Mouse (Mus musculus) midbrain, embryonic 14.5 days (tissue): ENCODE measurements around the gene Srpk3. TPM values are rescaled to one million over a fixed set of nuclear protein-coding genes. Genes with fewer than 3 reads are reported as not detected.

Experiments used
- ATAC-seq: fragments of 200-750 bp; cut with Nextera tagmentation; 2 replicates; pipeline ENCODE4 v1.8.0; 2017; ENCODE audit warnings: moderate number of reproducible peaks, moderate library complexity; ENCODE audit not compliant: low FRiP score, low TSS enrichment
- DNase-seq: peaks from one replicate; pipeline ENCODE4 v3.0.0-alpha.2; 2015
- H3K27ac ChIP-seq: fragments of 300-500 bp; sonication (generic); replicated peaks from 2 replicates; pipeline ENCODE4 v1.5.1; 2014; ENCODE audit warnings: mild to moderate bottlenecking, low read depth, low read length, moderate library complexity
- H3K27me3 ChIP-seq: fragments of 300-500 bp; sonication (generic); 2 replicates; pipeline ENCODE4 v1.6.1; 2014; ENCODE audit warnings: low read length, control low read depth, mixed read lengths; ENCODE audit not compliant: control insufficient read depth, insufficient read depth
- H3K36me3 ChIP-seq: fragments of 300-500 bp; sonication (generic); 2 replicates; pipeline ENCODE4 v1.6.1; 2014; ENCODE audit warnings: low read length, control low read depth; ENCODE audit not compliant: control insufficient read depth, insufficient read depth
- H3K4me1 ChIP-seq: fragments of 300-500 bp; sonication (generic); 2 replicates; pipeline ENCODE4 v1.6.1; 2014; ENCODE audit warnings: mild to moderate bottlenecking, antibody characterized with exemption, low read length, control low read depth; ENCODE audit not compliant: control insufficient read depth, insufficient read depth
- H3K4me2 ChIP-seq: fragments of 300-500 bp; sonication (generic); 2 replicates; pipeline ENCODE4 v1.6.1; 2014; ENCODE audit warnings: mild to moderate bottlenecking, low read length, moderate library complexity
- H3K4me3 ChIP-seq: fragments of 300-500 bp; sonication (generic); replicated peaks from 2 replicates; pipeline ENCODE4 v1.5.1; 2014; ENCODE audit warnings: low read depth, low read length
- H3K9ac ChIP-seq: fragments of 300-500 bp; sonication (generic); replicated peaks from 2 replicates; pipeline ENCODE4 v1.6.1; 2014; ENCODE audit warnings: mild to moderate bottlenecking, low read length, moderate library complexity
- H3K9me3 ChIP-seq: fragments of 300-500 bp; sonication (generic); 2 replicates; pipeline ENCODE4 v1.6.1; 2016; ENCODE audit warnings: low read length, control low read depth, mixed read lengths; ENCODE audit not compliant: control insufficient read depth
- WGBS: fragments of 180-500 bp; shearing (Covaris S2); extraction: QIAGEN DNeasy Blood & Tissue Kit; methylation state at CpG from one replicate; pipeline ENCODE4 v1.1.7; 2014; 5-methylcytosine and 5-hydroxymethylcytosine counted together
- polyA plus RNA-seq: library from polyadenylated mRNA; unstranded; fragments of >200 nt; fragmentation: Nextera tagmentation; extraction: Ambion mirVana; gene quantifications from 2 replicates; pipeline ENCODE4 v1.2.1, GENCODE M21; 2014

Srpk3 gene
- polyA plus RNA-seq, 1 experiment from 2014 or later: 1.5 TPM

DNA sequence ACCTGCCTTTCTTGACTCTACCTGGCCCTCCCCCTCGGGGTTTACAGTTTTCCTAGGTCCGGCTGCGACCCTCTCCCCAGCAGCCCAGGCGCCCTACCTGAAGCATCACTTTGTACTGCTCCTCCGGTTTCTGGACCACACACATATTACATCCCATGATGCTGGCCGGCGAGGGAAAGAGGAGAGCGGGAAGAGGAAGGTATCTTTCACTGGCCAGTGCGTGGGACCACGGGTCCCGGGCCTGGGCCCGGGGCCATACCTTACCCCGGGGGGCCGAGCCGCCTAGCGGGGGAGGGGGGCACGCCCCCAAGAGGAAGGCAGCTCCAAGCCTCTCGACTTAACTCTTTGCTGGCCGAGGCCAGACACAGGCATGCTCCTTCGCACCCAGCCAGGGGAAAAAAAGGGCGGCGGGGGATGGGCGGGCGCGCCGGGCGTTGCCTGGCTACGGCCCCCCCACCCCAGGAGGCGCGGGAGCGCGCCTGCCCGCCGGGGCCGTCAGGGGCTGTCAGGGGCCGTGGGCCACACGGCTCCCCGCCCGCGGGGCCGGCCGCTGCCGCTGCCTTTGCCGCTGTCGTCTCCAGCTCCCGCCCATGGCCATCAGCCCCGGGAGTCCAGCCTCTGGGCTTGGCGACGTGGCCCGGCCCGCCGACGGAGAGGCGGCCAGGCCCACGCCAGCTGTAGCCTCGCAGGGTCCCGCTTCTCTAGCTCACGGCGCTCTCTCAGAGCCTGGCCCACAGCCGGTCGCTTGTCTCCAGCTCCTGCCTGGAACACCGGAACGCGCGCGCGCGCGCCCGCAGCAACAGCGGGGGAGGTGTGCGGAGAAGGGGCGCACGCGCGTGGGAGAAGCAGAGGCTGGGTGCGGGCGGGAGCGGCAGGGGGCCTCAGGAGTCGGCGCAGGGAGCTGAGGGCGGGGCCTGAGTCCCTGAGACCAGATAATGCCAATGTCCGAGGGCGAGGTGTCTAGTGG is 50.3 kb downstream of the Srpk3 start, which contains the start of gene Pdzd4:
Gene Pdzd4 (minus strand): TSS at position 785 of the 967 bp plus-strand sequence.
- peak within 1 kb of the TSS; percentile 91 for H3K27ac ChIP-seq
- H3K4me1 ChIP-seq: peaks cover 6% of the 10 kb centered on the region
- H3K9ac ChIP-seq: peak within 1 kb of the TSS; percentile 77
- H3K36me3 ChIP-seq: no peaks in the 10 kb centered on the region
- peak; percentile 89 for ATAC-seq
- DNase-seq: peak; percentile 90
- peak within 1 kb of the TSS; percentile 56 for H3K4me3 ChIP-seq
- H3K27me3 ChIP-seq: no peaks in the 10 kb centered on the region
- H3K4me2 ChIP-seq: peak within 1 kb of the TSS; percentile 65
- WGBS: 20% methylated on average over 72 of the region's 84 CpGs
- no peaks in the 10 kb centered on the region for H3K9me3 ChIP-seq

Other genes with a start within 250 kb of the Srpk3 start
- 0.22 and 0.31 TPM in 2 replicates for gene Dusp9, start 135.0 kb upstream of the Srpk3 start, polyA plus RNA-seq
- 138 and 176 TPM in 2 replicates for gene Pnck, start 114.3 kb upstream of the Srpk3 start, polyA plus RNA-seq
- 8.9 and 9.5 TPM in 2 replicates for gene Slc6a8, start 101.3 kb upstream of the Srpk3 start, polyA plus RNA-seq
- 106 and 116 TPM in 2 replicates for gene Bcap31, start 58.2 kb upstream of the Srpk3 start, polyA plus RNA-seq
- 7.1 and 8.7 TPM in 2 replicates for gene Abcd1, start 57.8 kb upstream of the Srpk3 start, polyA plus RNA-seq
- 0.12 and 0.19 TPM in 2 replicates for gene Plxnb3, start 17.3 kb upstream of the Srpk3 start, polyA plus RNA-seq
- gene Idh3g, start 12.5 kb downstream of the Srpk3 start, polyA plus RNA-seq: 248 and 252 TPM in 2 replicates
- 152 and 162 TPM in 2 replicates for gene Ssr4, start 12.6 kb downstream of the Srpk3 start, polyA plus RNA-seq
- 5.9 and 20.8 TPM in 2 replicates for gene Pdzd4, start 50.6 kb downstream of the Srpk3 start, polyA plus RNA-seq
- not detected in 2 replicates for gene Avpr2, start 117.7 kb downstream of the Srpk3 start, polyA plus RNA-seq
- 84.0 and 103 TPM in 2 replicates for gene L1cam, start 121.7 kb downstream of the Srpk3 start, polyA plus RNA-seq
- gene Arhgap4, start 147.5 kb downstream of the Srpk3 start, polyA plus RNA-seq: 1.8 and 2.1 TPM in 2 replicates
- 82.2 and 89.0 TPM in 2 replicates for gene Naa10, start 147.5 kb downstream of the Srpk3 start, polyA plus RNA-seq
- gene Renbp, start 156.4 kb downstream of the Srpk3 start, polyA plus RNA-seq: 3.0 and 11.1 TPM in 2 replicates
- gene Hcfc1, start 192.0 kb downstream of the Srpk3 start, polyA plus RNA-seq: 61.5 and 73.2 TPM in 2 replicates
- gene Irak1, start 249.5 kb downstream of the Srpk3 start, polyA plus RNA-seq: 24.5 and 28.6 TPM in 2 replicates